Mouse (Mus musculus) kidney, adult 2 months (tissue): Measurements from ENCODE around the gene Nol4l.

Source experiments
- CTCF ChIP-seq: fragments of 200-500 bp; conservative IDR thresholded peaks from 2 replicates; pipeline ENCODE4 v1.5.1; 2011; ENCODE audit warnings: low read depth, mild to moderate bottlenecking, control low read depth, low read length, moderate library complexity, mixed read lengths; ENCODE audit not compliant: insufficient read depth, insufficient read length
- POLR2A ChIP-seq: fragments of 200-500 bp; IDR thresholded peaks from one replicate; pipeline ENCODE4 v1.6.1; 2011; ENCODE audit warnings: low read depth, low read length, control low read depth

DNA sequence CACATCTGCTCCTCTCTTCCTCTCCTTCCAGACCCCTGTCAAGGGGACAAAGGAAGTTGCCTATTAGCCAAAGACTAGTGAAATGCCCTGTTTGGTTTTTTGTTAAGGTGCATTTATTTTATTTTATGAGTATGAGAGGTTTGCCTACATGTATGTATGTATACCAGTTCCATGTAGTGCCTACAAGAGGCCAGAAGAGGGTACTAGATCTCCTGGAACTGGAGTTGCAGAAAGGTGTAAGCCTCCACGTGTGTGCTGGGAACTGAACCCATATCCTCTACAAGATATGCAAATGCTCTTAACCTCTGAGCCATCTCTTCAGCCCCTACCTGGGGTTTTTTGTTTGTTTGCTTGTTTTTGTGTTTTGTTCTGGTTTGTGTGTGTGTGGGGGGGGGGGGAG, 4.2 kb upstream of the Nol4l start:
- TF ChIP-seq CTCF (no peak), POLR2A (no peak)
